ENCODE assay signal across 8 mouse cellular contexts in genomic region chr14:60736591-60737192, GRCm38 (mm10). TPM values are rescaled to one million over a fixed set of nuclear protein-coding genes. Genes with fewer than 3 reads are reported as not detected.
A peak's percentile ranks its signal among the peaks of the same experiment; 100 is the strongest.
DNase-seq lines count a peak whose midpoint lies in the region; ATAC-seq and TF ChIP-seq lines count a peak whose summit lies in the region.

No protein-coding gene starts in this region.

- ATAC-seq in kidney, embryonic 14.5 days (ENCODE audit: low FRiP score, low TSS enrichment), result peak; percentile 78

- peak overlapping the region; percentile 75 for H3K27ac ChIP-seq in gastrocnemius, adult 2 months
- peak overlapping the region; percentile 85 for H3K27ac ChIP-seq in kidney, embryonic 14.5 days (ENCODE audit: low read depth, low read length)

- H3K4me3 ChIP-seq in gastrocnemius, adult 2 months, result peak overlapping the region; percentile 42
- no peak overlapping the region for H3K4me3 ChIP-seq in kidney, embryonic 14.5 days (ENCODE audit: low read length)

- no peak overlapping the region for H3K9ac ChIP-seq in kidney, embryonic 14.5 days (ENCODE audit: low read depth, low read length)

- WGBS in kidney, embryonic 14.5 days, result 9% methylated on average over 4 of the region's 4 CpGs

- intact Hi-C loops in gastrocnemius, adult 2 months (cut with DNase I), result no loop called here

- no peaks in the 10 kb centered on the region for H3K36me3 ChIP-seq in kidney, embryonic 14.5 days (ENCODE audit: control insufficient read depth, insufficient read depth, low read length)

- H3K4me2 ChIP-seq in kidney, embryonic 14.5 days (replicated peaks; ENCODE audit: low read depth, low read length), result peak overlapping the region; percentile 17; the same call in 1 of the 2 replicates

- H3K4me1 ChIP-seq in kidney, embryonic 14.5 days (ENCODE audit: control insufficient read depth, insufficient read depth, low read length), result peaks cover 48% of the 10 kb centered on the region

- TF ChIP-seq CTCF in gastrocnemius, adult 2 months (IDR thresholded peaks at IDR 0.05), result no peak

- peak; percentile 39 for DNase-seq in gastrocnemius, adult 2 months
- DNase-seq in gastrocnemius, adult 8-10 months (ENCODE audit: low spot score in 2 of 2), result no peak
- DNase-seq in brain, adult 2 months (ENCODE audit: low read depth, low spot score), result peak; percentile 50
- peak; percentile 72 for DNase-seq in heart, adult 8-10 months (ENCODE audit: low spot score)
- DNase-seq in lung, postnatal 25 days (ENCODE audit: low spot score), result peak; percentile 77
- peak; percentile 70 to 73 for DNase-seq in spleen, adult 18-20 months
- no peak for DNase-seq in cerebellum, adult 9-11 months

- no peaks in the 10 kb centered on the region for H3K27me3 ChIP-seq in kidney, embryonic 14.5 days (ENCODE audit: control insufficient read depth, insufficient read depth, low read length)

- no peaks in the 10 kb centered on the region for H3K9me3 ChIP-seq in kidney, embryonic 14.5 days (ENCODE audit: control insufficient read depth, low read length)

RNA-seq across cellular contexts. Expression of gene C1qtnf9, which starts 31.2 kb away (rescaled TPM):
- 10 to 100 TPM; 18.0 to 20.4 TPM for total RNA-seq in gastrocnemius, adult 2 months (2021)
- total RNA-seq in gastrocnemius, adult 8-10 months (2022), result 10 to 100 TPM; 11.8 to 23.1 (median 15.8) TPM
- total RNA-seq in heart, adult 8-10 months (2022), result 10 to 100 TPM; 39.4 to 49.7 (median 43.6) TPM
- 0.46 TPM in 1 of 2 replicates, not detected in the other for polyA plus RNA-seq in kidney, embryonic 14.5 days (2014; fragmentation: Nextera tagmentation; extraction: Ambion mirVana)

RNA-seq across cellular contexts. Expression of gene Mipep, which starts 47.7 kb away (rescaled TPM):
- total RNA-seq in gastrocnemius, adult 2 months (2021), result 10 to 100 TPM; 32.7 to 38.3 TPM
- total RNA-seq in gastrocnemius, adult 8-10 months (2022), result 10 to 100 TPM; 35.0 to 37.7 (median 36.3) TPM
- total RNA-seq in heart, adult 8-10 months (2022), result 10 to 100 TPM; 70.6 to 75.9 (median 73.6) TPM
- polyA plus RNA-seq in kidney, embryonic 14.5 days (2014; fragmentation: Nextera tagmentation; extraction: Ambion mirVana), result 16.3 and 26.5 TPM in 2 replicates

Comparison
In these comparisons a context has a peak if more than half of its experiments do, and no peak if none do; other contexts are left out.
1. DNase-seq: peak in gastrocnemius, adult 2 months (single experiment), brain, adult 2 months (single experiment), heart, adult 8-10 months (single experiment), lung, postnatal 25 days (single experiment) and spleen, adult 18-20 months (2 of 2); none in gastrocnemius, adult 8-10 months (0 of 2) and cerebellum, adult 9-11 months (single experiment).